Mouse (Mus musculus): Measurements from ENCODE around the gene Abhd2.

- TF ChIP-seq CTCF (IDR thresholded peaks at IDR 0.05; ENCODE audit: extremely low read depth, insufficient read depth, low read length) (no peak), POLR2A (IDR thresholded peaks at IDR 0.05; ENCODE audit: extremely low read depth, insufficient read depth, low read length) (no peak)
Observed at GRCm38 (mm10) chr7:79287928-79288327, 14.9 kb downstream of the Abhd2 start.
